Mouse (Mus musculus) megakaryocyte progenitor cell, adult 5-6 weeks (primary cell): Measurements from ENCODE around the gene Tead1. TPM values are rescaled to one million over a fixed set of nuclear protein-coding genes. Genes with fewer than 3 reads are reported as not detected.

Experiments used
- ATAC-seq: replicated peaks from 2 replicates; pipeline ENCODE4 v1.8.0; 2016; ENCODE audit warnings: mild to moderate bottlenecking, moderate TSS enrichment, inconsistent platforms; ENCODE audit not compliant: poor library complexity
- total RNA-seq, 2 experiments: library from RNA; stranded (forward) in 1 of 2; stranded (reverse) in 1 of 2; fragments of 157-497, 149-512 nt in 1 of 2; fragments of 200-1000 nt in 1 of 2; gene quantifications; 2 replicates each; pipeline versions ENCODE4 v1.2.3 to v1.2.4; 2015 to 2017

Tead1 gene
- total RNA-seq, 2 experiments from 2014 or later: not detected

GRCm38 (mm10) chr7:112807401-112807751, 128.3 kb downstream of the Tead1 start:
- ATAC-seq: no peak

GRCm38 (mm10) chr7:112810752-112811151, 131.6 kb downstream of the Tead1 start:
- ATAC-seq: no peak

GRCm38 (mm10) chr7:112812037-112812775, 133.1 kb downstream of the Tead1 start:
- ATAC-seq: no peak

- ATAC-seq: no peak
These were observed 134.0 kb downstream of the Tead1 start for GRCm38 (mm10) chr7:112813163-112813562.

- no peak for ATAC-seq
These were observed 134.7 kb downstream of the Tead1 start for GRCm38 (mm10) chr7:112813731-112814306.

GRCm38 (mm10) chr7:112816016-112816415, 136.9 kb downstream of the Tead1 start:
- ATAC-seq: no peak

GRCm38 (mm10) chr7:112819833-112820232, 140.7 kb downstream of the Tead1 start:
- no peak for ATAC-seq

GRCm38 (mm10) chr7:112822879-112823278, 143.8 kb downstream of the Tead1 start:
- ATAC-seq: no peak

GRCm38 (mm10) chr7:112823621-112824020, 144.5 kb downstream of the Tead1 start:
- peak; percentile 64 for ATAC-seq

- peak; percentile 70 for ATAC-seq
These were observed 146.2 kb downstream of the Tead1 start for GRCm38 (mm10) chr7:112825339-112825781.

- no peak for ATAC-seq
These were observed 147.2 kb downstream of the Tead1 start for GRCm38 (mm10) chr7:112826114-112826911.

- no peak for ATAC-seq
These were observed 149.0 kb downstream of the Tead1 start for GRCm38 (mm10) chr7:112828016-112828695.

GRCm38 (mm10) chr7:112828696-112829022, 149.5 kb downstream of the Tead1 start:
- ATAC-seq: no peak

GRCm38 (mm10) chr7:112830946-112831345, 151.8 kb downstream of the Tead1 start:
- no peak for ATAC-seq

GRCm38 (mm10) chr7:112831446-112831845, 152.3 kb downstream of the Tead1 start:
- no peak for ATAC-seq

GRCm38 (mm10) chr7:112833132-112833531, 154.0 kb downstream of the Tead1 start:
- no peak for ATAC-seq

GRCm38 (mm10) chr7:112836076-112836475, 157.0 kb downstream of the Tead1 start:
- ATAC-seq: no peak

GRCm38 (mm10) chr7:112838131-112838530, 159.0 kb downstream of the Tead1 start:
- no peak for ATAC-seq

GRCm38 (mm10) chr7:112840351-112840750, 161.2 kb downstream of the Tead1 start:
- ATAC-seq: no peak

- ATAC-seq: no peak
These were observed 161.8 kb downstream of the Tead1 start for GRCm38 (mm10) chr7:112840890-112841289.

GRCm38 (mm10) chr7:112841484-112841883, 162.4 kb downstream of the Tead1 start:
- no peak for ATAC-seq
